Mouse (Mus musculus) liver, adult 2 months (tissue): Measurements from ENCODE around the gene Apbb2.

Source experiments
- CTCF ChIP-seq: fragments of 200-500 bp; IDR thresholded peaks from 2 replicates; pipeline ENCODE4 v1.5.1; 2011; ENCODE audit warnings: low read depth, low read length, control low read depth
- POLR2A ChIP-seq: fragments of 200-500 bp; IDR thresholded peaks from 2 replicates; pipeline ENCODE4 v1.6.1; 2011; ENCODE audit warnings: low read length, control low read depth; ENCODE audit not compliant: insufficient read depth; ENCODE audit errors: extremely low read depth

GRCm38 (mm10) chr5:66614940-66615339 is 3.6 kb downstream of the Apbb2 start:
- TF ChIP-seq POLR2A: no peak
- TF ChIP-seq CTCF: no peak
